Mouse (Mus musculus): ENCODE data around the gene Bmx. TPM values are rescaled to one million over a fixed set of nuclear protein-coding genes. Genes with fewer than 3 reads are reported as not detected.

Bmx gene
- polyA plus RNA-seq, 1 experiment from 2014 or later = 0.31 TPM

- WGBS = 88% methylated on average over 4 of the region's 4 CpGs
- Histone ChIP-seq H3K4me3 (no peak overlapping the region), H3K27me3 (peaks cover 36% of the 10 kb centered on the region), H3K9ac (no peak overlapping the region), H3K36me3 (no peaks in the 10 kb centered on the region), H3K9me3 (no peaks in the 10 kb centered on the region), H3K4me2 (no peak overlapping the region), H3K27ac (replicated peaks) (no peak overlapping the region), H3K4me1 (replicated peaks) (no peaks in the 10 kb centered on the region)
- no peak for ATAC-seq (ENCODE audit: low read depth)
These were observed 84.1 kb downstream of the Bmx start for GRCm38 (mm10) chrX:164173880-164174279.

DNA sequence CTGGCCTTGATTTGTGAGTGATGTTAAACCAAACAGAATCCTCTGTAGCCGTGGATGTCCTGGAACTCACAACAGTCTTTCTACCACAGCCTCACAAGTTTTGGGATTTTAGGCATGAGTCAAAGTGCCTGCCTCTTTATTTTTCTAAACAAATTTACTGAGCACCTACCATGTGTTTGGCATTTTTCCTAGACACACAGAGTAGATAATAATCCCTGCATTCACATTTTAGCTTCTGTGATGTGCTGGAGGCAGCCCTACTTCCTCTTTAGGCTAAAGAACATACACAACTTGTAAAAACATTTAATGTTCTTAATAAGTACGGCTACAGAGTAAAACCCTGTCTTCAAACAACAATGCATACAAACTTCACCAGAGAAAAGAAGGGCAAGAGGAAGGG, 87.0 kb downstream of the Bmx start:
- H3K9ac ChIP-seq = no peak overlapping the region
- H3K4me2 ChIP-seq = no peak overlapping the region
- no peaks in the 10 kb centered on the region for H3K9me3 ChIP-seq
- WGBS = 62% methylated on average over 2 of the region's 2 CpGs
- H3K27ac ChIP-seq (replicated peaks) = no peak overlapping the region
- peaks cover 23% of the 10 kb centered on the region for H3K27me3 ChIP-seq
- H3K36me3 ChIP-seq = no peaks in the 10 kb centered on the region
- no peak for ATAC-seq (ENCODE audit: low read depth)
- H3K4me1 ChIP-seq (replicated peaks) = no peaks in the 10 kb centered on the region
- H3K4me3 ChIP-seq = no peak overlapping the region

DNA sequence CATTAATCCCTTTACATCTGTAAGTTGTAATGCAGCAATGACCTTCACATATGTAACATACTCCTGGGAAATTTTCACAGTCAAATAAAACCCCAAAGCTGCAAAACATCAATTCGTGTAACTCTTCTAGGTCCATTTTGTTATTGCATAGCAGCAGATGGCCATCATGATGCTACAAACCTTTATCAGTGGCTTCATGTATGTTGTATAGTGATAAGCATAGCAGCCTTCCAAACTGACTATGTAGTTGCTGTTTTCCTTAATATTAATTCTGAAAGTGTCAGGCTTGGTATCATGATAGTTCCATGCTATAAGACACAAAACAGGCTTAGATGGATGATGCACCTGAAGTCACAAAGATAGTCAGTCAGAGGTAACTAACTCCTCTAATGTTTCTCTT, 93.3 kb downstream of the Bmx start:
- Histone ChIP-seq H3K4me3 (no peak overlapping the region), H3K9me3 (no peaks in the 10 kb centered on the region), H3K4me2 (no peak overlapping the region), H3K4me1 (replicated peaks) (no peaks in the 10 kb centered on the region), H3K36me3 (no peaks in the 10 kb centered on the region), H3K27ac (replicated peaks) (no peak overlapping the region), H3K27me3 (peaks cover 22% of the 10 kb centered on the region; the same call in 1 of the 2 replicates), H3K9ac (no peak overlapping the region)
- WGBS = 83% methylated on average over 1 of the region's 1 CpGs
- no peak for ATAC-seq (ENCODE audit: low read depth)

DNA sequence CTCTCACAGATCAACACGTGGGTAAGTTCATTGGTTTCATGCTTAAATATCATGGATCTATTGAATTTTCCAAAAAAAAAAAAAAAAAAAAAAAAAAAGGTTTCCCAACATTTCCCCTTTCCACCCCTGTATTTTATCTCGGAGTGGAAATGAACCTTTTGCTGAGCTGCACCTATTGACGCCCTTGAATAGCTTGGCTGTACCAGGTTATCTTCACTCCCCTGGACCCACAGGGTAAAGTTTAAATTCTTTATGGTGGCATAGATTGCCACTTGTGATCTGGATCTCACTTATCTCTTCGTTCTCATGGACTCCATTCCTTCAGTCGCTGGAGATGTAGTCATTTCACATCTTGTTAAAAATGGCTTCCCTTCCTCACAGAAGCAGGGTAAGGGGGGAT, 103.4 kb downstream of the Bmx start:
- H3K4me2 ChIP-seq = no peak overlapping the region
- no peak overlapping the region for H3K4me3 ChIP-seq
- H3K36me3 ChIP-seq = no peaks in the 10 kb centered on the region
- H3K27me3 ChIP-seq = peaks cover 13% of the 10 kb centered on the region
- no peak overlapping the region for H3K27ac ChIP-seq (replicated peaks)
- no peaks in the 10 kb centered on the region for H3K4me1 ChIP-seq (replicated peaks)
- H3K9ac ChIP-seq = no peak overlapping the region
- WGBS = 75% methylated on average over 5 of the region's 5 CpGs
- no peak for ATAC-seq (ENCODE audit: low read depth)
- H3K9me3 ChIP-seq = no peaks in the 10 kb centered on the region

- H3K4me2 ChIP-seq = no peak overlapping the region
- H3K27ac ChIP-seq (replicated peaks) = no peak overlapping the region
- ATAC-seq (ENCODE audit: low read depth) = no peak
These were observed 104.4 kb downstream of the Bmx start for GRCm38 (mm10) chrX:164153606-164154005.

DNA sequence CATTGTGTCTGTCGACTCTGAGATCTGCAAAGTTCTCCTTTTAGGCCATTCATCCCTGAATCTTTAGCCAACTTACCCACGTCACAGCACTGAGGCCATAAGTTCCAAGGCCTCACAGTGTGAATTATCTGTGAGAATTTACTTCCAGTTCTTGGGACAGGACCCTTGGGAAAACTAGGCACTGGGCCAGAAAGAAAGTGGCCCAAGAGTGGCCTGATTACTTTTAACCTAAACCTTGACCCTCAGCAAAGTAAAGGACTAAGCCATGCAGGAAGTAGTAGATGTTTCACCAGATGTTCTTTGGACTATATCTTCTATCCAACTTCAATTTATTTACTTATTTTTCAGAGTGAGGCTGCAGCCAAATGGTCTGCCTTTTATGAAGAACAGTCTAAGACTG, 105.3 kb downstream of the Bmx start:
- 56% methylated on average over 2 of the region's 2 CpGs for WGBS
- H3K36me3 ChIP-seq = no peaks in the 10 kb centered on the region
- H3K4me2 ChIP-seq = no peak overlapping the region
- no peak overlapping the region for H3K27ac ChIP-seq (replicated peaks)
- no peaks in the 10 kb centered on the region for H3K4me1 ChIP-seq (replicated peaks)
- H3K4me3 ChIP-seq = no peak overlapping the region
- H3K9me3 ChIP-seq = no peaks in the 10 kb centered on the region
- no peak for ATAC-seq (ENCODE audit: low read depth)
- H3K9ac ChIP-seq = no peak overlapping the region
- peaks cover 14% of the 10 kb centered on the region for H3K27me3 ChIP-seq

More at GRCm38 (mm10) chrX:164153606-164154005, 104.4 kb downstream of the Bmx start:
- Histone ChIP-seq H3K36me3 (no peaks in the 10 kb centered on the region), H3K9me3 (no peaks in the 10 kb centered on the region), H3K27me3 (peaks cover 14% of the 10 kb centered on the region), H3K4me1 (replicated peaks) (no peaks in the 10 kb centered on the region), H3K4me3 (no peak overlapping the region), H3K9ac (no peak overlapping the region)

- no peaks in the 10 kb centered on the region for H3K36me3 ChIP-seq
- H3K9ac ChIP-seq = no peak overlapping the region
- no peak overlapping the region for H3K27ac ChIP-seq (replicated peaks)
- no peak for ATAC-seq (ENCODE audit: low read depth)
- no peaks in the 10 kb centered on the region for H3K9me3 ChIP-seq
- WGBS = 86% methylated on average over 6 of the region's 6 CpGs
- H3K4me3 ChIP-seq = no peak overlapping the region
- no peaks in the 10 kb centered on the region for H3K4me1 ChIP-seq (replicated peaks)
- H3K4me2 ChIP-seq = no peak overlapping the region
- H3K27me3 ChIP-seq = peaks cover 23% of the 10 kb centered on the region; the same call in 1 of the 2 replicates
These were observed 112.3 kb downstream of the Bmx start for GRCm38 (mm10) chrX:164145463-164146250.

Other genes starting within 250 kb of the Bmx start
- gene Car5b, start 230.2 kb downstream of the Bmx start, polyA plus RNA-seq (2015; fragmentation: Nextera tagmentation; extraction: Ambion mirVana) = 0.50 and 0.73 TPM in 2 replicates
- 24.1 and 24.3 TPM in 2 replicates for gene Siah1b, start 181.7 kb downstream of the Bmx start, polyA plus RNA-seq (2015; fragmentation: Nextera tagmentation; extraction: Ambion mirVana)
- not detected in 2 replicates for gene Cltrn, start 169.4 kb downstream of the Bmx start, polyA plus RNA-seq (2015; fragmentation: Nextera tagmentation; extraction: Ambion mirVana)
- not detected in 2 replicates for gene Ace2, start 118.9 kb downstream of the Bmx start, polyA plus RNA-seq (2015; fragmentation: Nextera tagmentation; extraction: Ambion mirVana)
- 3.2 and 3.7 TPM in 2 replicates for gene Pir, start 11.2 kb upstream of the Bmx start, polyA plus RNA-seq (2015; fragmentation: Nextera tagmentation; extraction: Ambion mirVana)
- 0.99 and 1.5 TPM in 2 replicates for gene Vegfd, start 115.2 kb upstream of the Bmx start, polyA plus RNA-seq (2015; fragmentation: Nextera tagmentation; extraction: Ambion mirVana)
- 7.9 and 8.3 TPM in 2 replicates for gene Piga, start 161.6 kb upstream of the Bmx start, polyA plus RNA-seq (2015; fragmentation: Nextera tagmentation; extraction: Ambion mirVana)
- gene Asb11, start 178.8 kb upstream of the Bmx start, polyA plus RNA-seq (2015; fragmentation: Nextera tagmentation; extraction: Ambion mirVana) = not detected in 2 replicates
- gene Asb9, start 248.1 kb upstream of the Bmx start, polyA plus RNA-seq (2015; fragmentation: Nextera tagmentation; extraction: Ambion mirVana) = not detected in 2 replicates